Mouse (Mus musculus) ES-Bruce4 (cell line): Measurements from ENCODE around the gene Ankrd17. TPM values are rescaled to one million over a fixed set of nuclear protein-coding genes. Genes with fewer than 3 reads are reported as not detected.

Experiments used
- H3K27ac ChIP-seq: 2 replicates; pipeline ENCODE4 v1.5.1; 2012; ENCODE audit warnings: low read length, inconsistent platforms; ENCODE audit not compliant: insufficient read depth
- H3K27me3 ChIP-seq: 2 replicates; pipeline ENCODE4 v1.6.1; 2012; ENCODE audit warnings: mild to moderate bottlenecking, low read length, inconsistent platforms; ENCODE audit not compliant: control insufficient read depth, poor library complexity, insufficient read depth, severe bottlenecking
- H3K36me3 ChIP-seq: 2 replicates; pipeline ENCODE4 v1.6.1; 2012; ENCODE audit warnings: inconsistent platforms, mild to moderate bottlenecking, low read length, moderate library complexity; ENCODE audit not compliant: control insufficient read depth, poor library complexity, insufficient read depth, severe bottlenecking
- H3K4me1 ChIP-seq: one replicate; pipeline ENCODE4 v1.8.1; 2011; ENCODE audit warnings: low read length; ENCODE audit not compliant: control insufficient read depth, insufficient read depth
- H3K4me3 ChIP-seq: 2 replicates; pipeline ENCODE4 v1.5.1; 2011; ENCODE audit warnings: low read depth, mild to moderate bottlenecking, low read length
- H3K9ac ChIP-seq: 2 replicates; pipeline ENCODE4 v1.6.1; 2012; ENCODE audit warnings: low read depth, mild to moderate bottlenecking, inconsistent platforms; ENCODE audit not compliant: poor library complexity, severe bottlenecking
- H3K9me3 ChIP-seq: replicated peaks from 2 replicates; pipeline ENCODE4 v1.6.1; 2012; ENCODE audit warnings: mild to moderate bottlenecking, low read length, inconsistent platforms; ENCODE audit not compliant: control insufficient read depth, poor library complexity, insufficient read depth, severe bottlenecking
- CTCF ChIP-seq: IDR thresholded peaks from one replicate; pipeline ENCODE4 v1.8.1; 2011; ENCODE audit warnings: low read depth, low read length
- EP300 ChIP-seq: IDR thresholded peaks from 2 replicates; pipeline ENCODE4 v1.6.1; 2011; ENCODE audit warnings: low read depth, low read length; ENCODE audit not compliant: insufficient read depth
- POLR2A ChIP-seq: IDR thresholded peaks from one replicate; pipeline ENCODE4 v1.8.1; 2011; ENCODE audit warnings: low read length; ENCODE audit not compliant: insufficient read depth
- polyA plus RNA-seq: library from polyadenylated mRNA; stranded (reverse); fragments of >200 nt; gene quantifications from 2 replicates; pipeline ENCODE4 v1.2.4, GENCODE M21; 2011; ENCODE audit warnings: low read depth; ENCODE audit not compliant: missing spikeins, insufficient read depth, insufficient read length

The Ankrd17 gene
- polyA plus RNA-seq, 1 experiment, result 141 TPM

- Histone ChIP-seq H3K27me3 (peaks cover 1% of the 10 kb centered on the region; the same call in 1 of the 2 replicates), H3K4me3 (no peak overlapping the region), H3K9ac (no peak overlapping the region), H3K4me1 (no peaks in the 10 kb centered on the region), H3K9me3 (no peaks in the 10 kb centered on the region), H3K27ac (no peak overlapping the region), H3K36me3 (no peaks in the 10 kb centered on the region)
- no peak for TF ChIP-seq POLR2A
- TF ChIP-seq CTCF, result no peak
Observed at GRCm38 (mm10) chr5:90393764-90394163, 27.4 kb upstream of the Ankrd17 start.

- H3K27me3 ChIP-seq, result no peaks in the 10 kb centered on the region
- H3K36me3 ChIP-seq, result no peaks in the 10 kb centered on the region
- no peak overlapping the region for H3K4me3 ChIP-seq
- no peak overlapping the region for H3K27ac ChIP-seq
- H3K9me3 ChIP-seq, result no peaks in the 10 kb centered on the region
- no peaks in the 10 kb centered on the region for H3K4me1 ChIP-seq
- TF ChIP-seq CTCF (no peak), POLR2A (no peak), EP300 (no peak)
- H3K9ac ChIP-seq, result no peak overlapping the region
Observed at GRCm38 (mm10) chr5:90383080-90383479, 16.7 kb upstream of the Ankrd17 start.

GRCm38 (mm10) chr5:90381458-90381857 is 15.1 kb upstream of the Ankrd17 start:
- no peak for TF ChIP-seq CTCF
- no peak for TF ChIP-seq EP300
- TF ChIP-seq POLR2A, result no peak

GRCm38 (mm10) chr5:90373708-90374107 is 7.3 kb upstream of the Ankrd17 start:
- Histone ChIP-seq H3K27ac (no peak overlapping the region), H3K4me1 (no peaks in the 10 kb centered on the region), H3K4me3 (no peak overlapping the region), H3K27me3 (no peaks in the 10 kb centered on the region), H3K9me3 (peaks cover 9% of the 10 kb centered on the region; the same call in 1 of the 2 replicates), H3K9ac (no peak overlapping the region), H3K36me3 (no peaks in the 10 kb centered on the region)
- TF ChIP-seq CTCF, result no peak
- no peak for TF ChIP-seq POLR2A
- no peak for TF ChIP-seq EP300

More at GRCm38 (mm10) chr5:90381458-90381857, 15.1 kb upstream of the Ankrd17 start:
- no peaks in the 10 kb centered on the region for H3K27me3 ChIP-seq
- H3K9me3 ChIP-seq, result no peaks in the 10 kb centered on the region
- H3K27ac ChIP-seq, result no peak overlapping the region
- no peak overlapping the region for H3K9ac ChIP-seq
- no peaks in the 10 kb centered on the region for H3K4me1 ChIP-seq
- H3K36me3 ChIP-seq, result no peaks in the 10 kb centered on the region
- no peak overlapping the region for H3K4me3 ChIP-seq

GRCm38 (mm10) chr5:90370401-90370800 is 4.0 kb upstream of the Ankrd17 start:
- Histone ChIP-seq H3K36me3 (no peaks in the 10 kb centered on the region), H3K9me3 (peaks cover 9% of the 10 kb centered on the region; the same call in 1 of the 2 replicates), H3K9ac (no peak overlapping the region), H3K4me3 (no peak overlapping the region), H3K27me3 (no peaks in the 10 kb centered on the region), H3K4me1 (peaks cover 2% of the 10 kb centered on the region), H3K27ac (no peak overlapping the region)
- TF ChIP-seq POLR2A, result no peak
- TF ChIP-seq EP300, result no peak
- TF ChIP-seq CTCF, result no peak

GRCm38 (mm10) chr5:90367067-90367303 is 608 bp upstream of the Ankrd17 start, which contains the start of gene Gm9958:
TSS of gene Gm9958 (plus strand) at chr5:90367204.
- Histone ChIP-seq H3K9me3 (no peaks in the 10 kb centered on the region), H3K4me3 (peak within 1 kb of the TSS; percentile 96), H3K27ac (peak within 1 kb of the TSS; percentile 75), H3K36me3 (peaks cover 13% of the 10 kb centered on the region), H3K27me3 (no peaks in the 10 kb centered on the region), H3K9ac (peak within 1 kb of the TSS; percentile 98), H3K4me1 (peaks cover 2% of the 10 kb centered on the region)
- TF ChIP-seq EP300, result no peak
